Mouse (Mus musculus): ENCODE results near the gene Nhsl2. TPM values are rescaled to one million over a fixed set of nuclear protein-coding genes. Genes with fewer than 3 reads are reported as not detected.
A peak's percentile ranks its signal among the peaks of the same experiment; 100 is the strongest.

Gene Nhsl2
- polyA plus RNA-seq, 1 experiment from 2014 or later: 1.1 TPM

DNA sequence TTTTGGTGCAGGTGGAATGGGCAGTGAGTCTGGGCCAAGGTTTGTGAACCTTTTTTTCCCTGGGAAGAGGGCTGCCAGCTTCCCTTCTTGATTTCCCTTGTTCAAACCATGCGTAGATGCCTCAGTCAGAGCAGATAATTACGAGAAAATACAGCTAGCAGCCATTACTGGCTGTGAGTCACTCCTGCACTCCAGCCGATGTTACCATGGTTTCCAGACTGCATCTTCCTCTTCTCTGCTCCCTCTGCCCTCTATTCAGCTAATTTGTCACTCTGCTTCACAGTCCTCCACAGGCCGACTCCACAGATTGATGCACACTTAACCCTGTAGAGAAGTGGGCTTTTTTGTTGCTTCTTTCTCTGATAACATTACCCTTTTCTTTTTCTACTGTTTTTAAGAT lies 266.5 kb downstream of the Nhsl2 start:
- DNase-seq: no peak
- no peaks in the 10 kb centered on the region; the same call in 1 of the 2 replicates for H3K27me3 ChIP-seq (ENCODE audit: insufficient read depth, low read length)
- H3K27ac ChIP-seq (ENCODE audit: low read depth): no peak overlapping the region
- H3K4me1 ChIP-seq (ENCODE audit: insufficient read depth): no peaks in the 10 kb centered on the region; the same call in 1 of the 2 replicates
- H3K4me3 ChIP-seq (ENCODE audit: low read depth, low read length): no peak overlapping the region
- no peaks in the 10 kb centered on the region for H3K36me3 ChIP-seq (replicated peaks; ENCODE audit: insufficient read depth, low read length)
- H3K9ac ChIP-seq (replicated peaks): no peak overlapping the region
- H3K9me3 ChIP-seq (ENCODE audit: low read length): no peaks in the 10 kb centered on the region
- no peak overlapping the region for H3K4me2 ChIP-seq (ENCODE audit: low read depth, low read length)
- no peak for ATAC-seq
- 36% methylated on average over 4 of the region's 4 CpGs for WGBS (ENCODE audit: insufficient replicate concordance)
- TF ChIP-seq EP300 (IDR thresholded peaks at IDR 0.05; ENCODE audit: low read depth) (no peak), CTCF (IDR thresholded peaks at IDR 0.05; ENCODE audit: low read depth) (no peak)

DNA sequence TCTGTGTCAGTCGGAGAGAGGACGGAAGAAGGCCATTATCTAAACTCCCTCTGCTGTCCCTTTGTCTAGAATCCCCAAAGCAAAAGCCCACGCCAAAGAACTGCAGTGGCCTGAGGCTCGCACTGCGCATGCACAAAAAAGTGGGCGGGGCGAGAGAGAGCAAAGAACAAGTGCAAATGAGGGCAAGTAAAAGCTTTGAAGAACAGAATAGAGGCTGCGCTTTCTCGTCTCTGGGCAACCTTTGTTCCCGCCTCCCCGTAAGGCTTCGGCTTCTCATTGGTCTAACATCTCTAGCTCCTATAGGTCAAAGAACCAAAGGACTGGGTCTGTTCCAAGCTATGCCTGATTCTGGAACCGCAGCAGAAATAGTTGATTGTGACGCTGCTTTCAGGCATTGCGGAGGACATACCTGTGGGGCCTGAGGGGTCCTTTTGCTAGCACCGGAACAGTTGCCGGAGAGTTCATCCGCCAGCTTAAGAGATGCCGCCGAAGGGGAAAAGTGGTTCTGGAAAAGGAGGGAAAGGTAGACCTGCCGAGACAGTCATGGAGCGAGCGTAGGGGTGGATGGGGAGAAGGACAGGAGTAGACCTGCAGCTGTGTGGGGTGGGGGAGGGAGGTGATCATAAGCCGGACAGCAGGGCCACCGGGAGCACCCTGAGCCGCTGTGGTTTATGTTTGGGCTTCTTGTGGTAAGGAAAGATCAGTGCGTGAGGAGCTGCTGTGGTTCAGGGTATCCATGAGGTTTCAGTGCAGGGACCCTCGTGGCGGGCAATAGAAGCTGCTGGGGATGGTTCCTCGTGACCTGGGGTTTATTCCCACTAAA lies 270.1 kb downstream of the Nhsl2 start, which contains the start of gene Pin4:
Gene Pin4 (plus strand): TSS at position 406 of the 823 bp plus-strand sequence.
- Histone ChIP-seq H3K4me1 (ENCODE audit: insufficient read depth) (no peaks in the 10 kb centered on the region; the same call in 1 of the 2 replicates), H3K27me3 (ENCODE audit: insufficient read depth, low read length) (no peaks in the 10 kb centered on the region; the same call in 1 of the 2 replicates), H3K4me2 (ENCODE audit: low read depth, low read length) (peak within 1 kb of the TSS; percentile 72), H3K9ac (replicated peaks) (peak within 1 kb of the TSS; percentile 77), H3K36me3 (replicated peaks; ENCODE audit: insufficient read depth, low read length) (no peaks in the 10 kb centered on the region), H3K27ac (ENCODE audit: low read depth) (peak within 1 kb of the TSS; percentile 55; the same call in 1 of the 2 replicates), H3K4me3 (ENCODE audit: low read depth, low read length) (peak within 1 kb of the TSS; percentile 76), H3K9me3 (ENCODE audit: low read length) (no peaks in the 10 kb centered on the region)
- TF ChIP-seq CTCF (IDR thresholded peaks at IDR 0.05; ENCODE audit: low read depth) (no peak; the same call in 1 of the 2 replicates), EP300 (IDR thresholded peaks at IDR 0.05; ENCODE audit: low read depth) (peak; percentile 80)
- ATAC-seq: peak; percentile 99
- peak; percentile 90 for DNase-seq
- 11% methylated on average over 30 of the region's 30 CpGs for WGBS (ENCODE audit: insufficient replicate concordance)

DNA sequence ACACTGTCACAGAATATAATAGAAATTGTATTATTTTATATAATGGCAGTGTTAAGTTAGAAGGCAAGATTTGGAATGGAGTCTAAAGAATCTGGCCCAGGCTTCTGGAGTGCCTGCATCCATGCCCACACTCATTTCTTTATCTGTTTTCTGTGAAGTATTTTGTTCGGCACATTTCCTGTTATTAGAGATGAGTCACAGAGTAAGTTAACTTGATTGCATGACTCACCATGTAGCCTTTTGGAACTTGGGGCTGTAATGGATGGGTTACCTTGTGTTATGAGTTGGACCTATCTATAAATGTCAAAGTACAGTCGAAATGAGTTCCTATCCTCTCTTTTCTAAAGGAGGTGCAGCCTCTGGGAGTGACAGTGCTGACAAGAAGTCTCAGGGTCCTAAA lies 272.1 kb downstream of the Nhsl2 start:
- DNase-seq (no peak), ATAC-seq (no peak)
- H3K9me3 ChIP-seq (ENCODE audit: low read length): no peaks in the 10 kb centered on the region
- H3K9ac ChIP-seq (replicated peaks): no peak overlapping the region
- H3K4me1 ChIP-seq (ENCODE audit: insufficient read depth): no peaks in the 10 kb centered on the region; the same call in 1 of the 2 replicates
- 82% methylated on average over 2 of the region's 2 CpGs for WGBS (ENCODE audit: insufficient replicate concordance)
- H3K27ac ChIP-seq (ENCODE audit: low read depth): no peak overlapping the region
- H3K4me3 ChIP-seq (ENCODE audit: low read depth, low read length): no peak overlapping the region
- no peaks in the 10 kb centered on the region; the same call in 1 of the 2 replicates for H3K27me3 ChIP-seq (ENCODE audit: insufficient read depth, low read length)
- 0 out of 2 replicates have a peak, but pooled peaks cover 2% of the 10 kb centered on the region for H3K36me3 ChIP-seq (replicated peaks; ENCODE audit: insufficient read depth, low read length)
- H3K4me2 ChIP-seq (ENCODE audit: low read depth, low read length): no peak overlapping the region
- TF ChIP-seq EP300 (IDR thresholded peaks at IDR 0.05; ENCODE audit: low read depth) (no peak), CTCF (IDR thresholded peaks at IDR 0.05; ENCODE audit: low read depth) (no peak)

DNA sequence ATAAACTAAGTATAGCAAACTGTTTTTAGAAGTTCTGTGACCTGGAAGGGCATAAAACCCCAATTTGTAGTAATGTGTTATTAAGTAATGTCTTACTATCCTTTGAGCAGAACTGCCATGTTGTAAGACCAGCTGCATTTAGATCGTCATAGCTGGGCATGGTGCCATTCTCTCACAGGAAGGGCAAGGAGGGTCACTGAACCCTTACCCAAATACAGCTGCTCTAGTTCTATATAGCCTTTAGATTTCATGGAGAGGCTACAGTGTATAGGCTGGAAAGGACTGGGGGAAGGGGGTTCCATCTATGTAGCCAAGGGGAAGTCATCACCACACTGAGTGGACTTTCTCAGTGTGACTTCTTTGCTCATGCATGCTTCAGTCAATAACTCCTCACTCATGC lies 292.0 kb downstream of the Nhsl2 start:
- TF ChIP-seq CTCF (IDR thresholded peaks at IDR 0.05; ENCODE audit: low read depth) (no peak), EP300 (IDR thresholded peaks at IDR 0.05; ENCODE audit: low read depth) (no peak)
- H3K27ac ChIP-seq (ENCODE audit: low read depth): no peak overlapping the region
- H3K4me1 ChIP-seq (ENCODE audit: insufficient read depth): no peaks in the 10 kb centered on the region
- ATAC-seq: peak; percentile 65; the same call in 1 of the 2 replicates
- H3K27me3 ChIP-seq (ENCODE audit: insufficient read depth, low read length): no peaks in the 10 kb centered on the region
- 68% methylated on average over 1 of the region's 1 CpGs for WGBS (ENCODE audit: insufficient replicate concordance)
- no peak overlapping the region for H3K4me3 ChIP-seq (ENCODE audit: low read depth, low read length)
- H3K9ac ChIP-seq (replicated peaks): no peak overlapping the region
- H3K4me2 ChIP-seq (ENCODE audit: low read depth, low read length): no peak overlapping the region
- peaks cover 6% of the 10 kb centered on the region; the same call in 1 of the 2 replicates for H3K36me3 ChIP-seq (replicated peaks; ENCODE audit: insufficient read depth, low read length)
- DNase-seq: peak; percentile 42
- H3K9me3 ChIP-seq (ENCODE audit: low read length): no peaks in the 10 kb centered on the region

Small RNAs within 50 kb of the gene (microRNA-seq; reads per million reads assigned to microRNA genes)
- gene Gm27843: not detected

Other genes with a start within 250 kb of the Nhsl2 start
- 26.7 and 27.7 TPM in 2 replicates for gene Ogt, start 209.3 kb upstream of the Nhsl2 start, polyA plus RNA-seq (2015; fragmentation: Nextera tagmentation; extraction: Ambion mirVana)
- gene Cxcr3, start 115.1 kb upstream of the Nhsl2 start, polyA plus RNA-seq (2015; fragmentation: Nextera tagmentation; extraction: Ambion mirVana): 0.81 and 1.0 TPM in 2 replicates
- gene Gm4779, start 55.0 kb upstream of the Nhsl2 start, polyA plus RNA-seq (2015; fragmentation: Nextera tagmentation; extraction: Ambion mirVana): 0.14 and 0.16 TPM in 2 replicates
- 0.07 and 0.12 TPM in 2 replicates for gene 8030474K03Rik, start 54.7 kb upstream of the Nhsl2 start, polyA plus RNA-seq (2015; fragmentation: Nextera tagmentation; extraction: Ambion mirVana)
- 0.22 and 0.32 TPM in 2 replicates for gene Rtl5, start 221.9 kb downstream of the Nhsl2 start, polyA plus RNA-seq (2015; fragmentation: Nextera tagmentation; extraction: Ambion mirVana)

Measured in liver, postnatal 0 days (tissue).